ENCODE assay signal across 27 mouse cellular contexts in the genomic region with DNA sequence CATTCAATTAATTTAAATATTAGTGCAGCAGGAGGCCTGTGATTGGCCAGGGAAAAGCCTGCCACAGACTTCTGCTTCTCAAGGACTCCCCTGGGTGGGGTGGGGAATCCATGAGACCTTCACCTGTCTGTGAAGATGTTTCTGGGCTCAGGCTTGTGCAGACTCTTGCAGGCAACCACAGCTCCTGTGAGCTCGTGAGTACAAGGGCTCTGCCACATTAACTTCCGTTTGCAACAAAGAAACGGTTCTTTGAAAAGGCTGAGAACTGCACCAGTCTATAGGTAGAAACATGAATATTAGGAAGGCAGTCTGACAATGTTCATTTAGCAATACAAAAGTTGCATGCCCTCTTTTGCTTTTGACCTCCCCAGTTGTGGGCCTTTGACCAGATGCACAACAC. TPM values are rescaled to one million over a fixed set of nuclear protein-coding genes. Genes with fewer than 3 reads are reported as not detected.
DNase-seq lines count a peak whose midpoint lies in the region; ATAC-seq and TF ChIP-seq lines count a peak whose summit lies in the region.
"Had no signal": no experiment of that assay in that cellular context is flagged by ENCODE, and none has a peak within 500 bp of the region (broad histone marks: within the 10 kb centered on the region; RNA-seq: fewer than 3 reads in every experiment).

No protein-coding gene starts in this region.

- no peak for TF ChIP-seq CTCF in thymus, adult 2 months (IDR thresholded peaks at IDR 0.05; ENCODE audit: borderline replicate concordance, control insufficient read depth, extremely low read depth, insufficient read depth, low read length, poor library complexity)

- peak; percentile 64 for DNase-seq in CD4-positive, CD25-positive, alpha-beta regulatory T cell, adult 2 months (ENCODE audit: low read depth, low spot score)
- DNase-seq in thymus, adult 2 months, result no peak
- no peak for DNase-seq in thymus, postnatal 25 days
- DNase-seq in CD4-positive helper T cell, adult 2 months (ENCODE audit: low read depth, low spot score), result peak; percentile 57
- DNase-seq in naive thymus-derived CD4-positive, alpha-beta T cell, adult 2 months (ENCODE audit: low read depth), result peak; percentile 72
- DNase-seq in adipocyte (ENCODE audit: low spot score), result no peak
- DNase-seq: adrenal gland, adult 2 months; adrenal gland, postnatal 14 days; cerebellum, adult 11 months; cerebellum, adult 2 months; cerebellum, adult 9-11 months; cerebellum, postnatal 25 days; gastrocnemius, postnatal 10 days; gastrocnemius, postnatal 36 days; heart, adult 2 months; heart, postnatal 14 days; heart, postnatal 4 days had no signal

- H3K27me3 ChIP-seq in thymus, adult 2 months (ENCODE audit: control insufficient read depth, insufficient read depth, low read length), result no peaks in the 10 kb centered on the region
- H3K27me3 ChIP-seq: embryonic facial prominence, embryonic 12.5 days; embryonic facial prominence, embryonic 15.5 days; forebrain, embryonic 15.5 days; heart, embryonic 13.5 days had no signal

- no peak for TF ChIP-seq POLR2A in thymus, adult 2 months (IDR thresholded peaks at IDR 0.05; ENCODE audit: control insufficient read depth, extremely low read depth, insufficient read depth, low read length, poor library complexity)

- WGBS in thymus, adult 2 months, result 29% methylated on average over 3 of the region's 3 CpGs

- no peak overlapping the region for H3K4me3 ChIP-seq in thymus, adult 2 months (ENCODE audit: control insufficient read depth, insufficient read depth, low read length)
- H3K4me3 ChIP-seq: embryonic facial prominence, embryonic 12.5 days; embryonic facial prominence, embryonic 15.5 days; forebrain, embryonic 15.5 days; heart, adult 2 months; heart, embryonic 10.5 days; heart, embryonic 13.5 days had no signal

- no peak for ATAC-seq in CD4-positive, CD25-positive, alpha-beta regulatory T cell, adult 4 months
- ATAC-seq: forebrain, embryonic 15.5 days; hindbrain, postnatal 0 days had no signal

- H3K36me3 ChIP-seq in thymus, adult 2 months (ENCODE audit: control insufficient read depth, insufficient read depth, low read length), result no peaks in the 10 kb centered on the region
- H3K36me3 ChIP-seq: embryonic facial prominence, embryonic 12.5 days; embryonic facial prominence, embryonic 15.5 days; forebrain, embryonic 15.5 days; heart, embryonic 10.5 days; heart, embryonic 13.5 days had no signal

- H3K4me1 ChIP-seq in thymus, adult 2 months (replicated peaks; ENCODE audit: control insufficient read depth, insufficient read depth, low read length), result peaks cover 25% of the 10 kb centered on the region
- H3K4me1 ChIP-seq: embryonic facial prominence, embryonic 12.5 days; embryonic facial prominence, embryonic 15.5 days; heart, embryonic 10.5 days; heart, embryonic 13.5 days had no signal

- H3K27ac ChIP-seq in thymus, adult 2 months (ENCODE audit: control insufficient read depth, insufficient read depth, low read length), result peak overlapping the region; percentile 32
- H3K27ac ChIP-seq: embryonic facial prominence, embryonic 12.5 days; embryonic facial prominence, embryonic 15.5 days; forebrain, embryonic 15.5 days; heart, adult 2 months; heart, embryonic 10.5 days; heart, embryonic 13.5 days; hindbrain, embryonic 14.5 days; hindbrain, postnatal 0 days had no signal

RNA-seq across cellular contexts. Expression of a gene that starts 8.6 kb away (rescaled TPM):
- under 1 TPM in 1 of 2 experiments, not detected in 1; 0.15 TPM for polyA plus RNA-seq in CD4-positive, CD25-positive, alpha-beta regulatory T cell, adult 4 months (2017; shearing (Covaris generic))
- 5.1 and 7.5 TPM in 2 replicates for polyA plus RNA-seq in thymus, adult 2 months (2012; rRNA removed)

RNA-seq across cellular contexts. Expression of a gene that starts 13.7 kb away (rescaled TPM):
- polyA plus RNA-seq in CD4-positive, CD25-positive, alpha-beta regulatory T cell, adult 4 months (2017; shearing (Covaris generic)), result 100 to 1,000 TPM in 1 of 2 experiments, 10 to 100 TPM in 1; 71.1 to 116 TPM
- 19.2 and 21.0 TPM in 2 replicates for polyA plus RNA-seq in thymus, adult 2 months (2012; rRNA removed)
- polyA plus RNA-seq: adrenal gland, adult 2 months; cerebellum, adult 2 months; forebrain, embryonic 11.5 days; forebrain, embryonic 15.5 days; heart, adult 2 months; heart, embryonic 10.5 days; heart, embryonic 13.5 days; hindbrain, embryonic 11.5 days; hindbrain, embryonic 14.5 days; hindbrain, postnatal 0 days had no signal

RNA-seq across cellular contexts. Expression of a gene that starts 31.9 kb away (rescaled TPM):
- polyA plus RNA-seq in CD4-positive, CD25-positive, alpha-beta regulatory T cell, adult 4 months (2017; shearing (Covaris generic)), result 10 to 100 TPM; 21.0 to 24.3 TPM
- polyA plus RNA-seq in thymus, adult 2 months (2012; rRNA removed), result 67.8 and 79.9 TPM in 2 replicates

RNA-seq across cellular contexts. Expression of a gene that starts 49.2 kb away (rescaled TPM):
- polyA plus RNA-seq in CD4-positive, CD25-positive, alpha-beta regulatory T cell, adult 4 months (2017; shearing (Covaris generic)), result 1,000 to 10,000 TPM; 3,019 to 3,169 TPM
- polyA plus RNA-seq in thymus, adult 2 months (2012; rRNA removed), result 5,416 and 5,545 TPM in 2 replicates

RNA-seq across cellular contexts. Expression of a gene that starts 54.8 kb away (rescaled TPM):
- not detected for polyA plus RNA-seq in CD4-positive, CD25-positive, alpha-beta regulatory T cell, adult 4 months (2017; shearing (Covaris generic))
- polyA plus RNA-seq in thymus, adult 2 months (2012; rRNA removed), result 0.24 and 2.3 TPM in 2 replicates
- polyA plus RNA-seq: forebrain, embryonic 11.5 days; forebrain, embryonic 15.5 days; hindbrain, embryonic 11.5 days; hindbrain, embryonic 14.5 days had no signal

Comparison
In these comparisons a context has a peak if more than half of its experiments do, and no peak if none do; other contexts are left out.
1. DNase-seq: peak in CD4-positive, CD25-positive, alpha-beta regulatory T cell, adult 2 months (single experiment), CD4-positive helper T cell, adult 2 months (single experiment) and naive thymus-derived CD4-positive, alpha-beta T cell, adult 2 months (single experiment); none in thymus, adult 2 months (single experiment), thymus, postnatal 25 days (single experiment) and adipocyte (single experiment).